Mouse (Mus musculus) frontal cortex, postnatal 36 days (tissue): ENCODE data around the gene Rplp1.

Experiments used
- DNase-seq, 2 experiments: peaks; one replicate each; pipeline ENCODE4 v3.0.0; 2022; ENCODE audit warnings: low spot score in 2 of 2

Rplp1 gene

GRCm38 (mm10) chr9:61914203-61914916 is at the start of gene Rplp1:
Rplp1 (minus strand) TSS chr9:61914542.
- peak; percentile 97 to 98 for DNase-seq

DNA sequence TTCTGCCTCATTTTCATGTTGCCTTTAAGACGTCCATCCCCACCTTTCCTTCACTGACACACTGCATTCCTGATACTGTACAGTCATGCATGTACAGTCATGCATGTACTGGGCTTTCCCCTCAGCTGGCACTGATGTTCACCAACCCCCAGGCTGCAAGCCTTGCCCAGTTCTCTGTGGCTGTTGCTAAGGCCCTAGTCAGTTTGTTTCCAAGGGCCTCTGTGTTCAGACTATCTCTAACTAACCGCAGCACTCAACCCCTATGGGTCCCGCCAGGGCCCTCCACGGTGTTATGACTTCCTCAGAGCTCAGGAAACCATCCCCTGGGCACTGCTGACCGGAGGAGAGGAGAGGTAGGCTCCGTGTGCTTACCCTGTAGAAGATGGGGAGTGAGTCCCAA is 49.0 kb upstream of the Rplp1 start:
- DNase-seq, result no peak

GRCm38 (mm10) chr9:61961181-61961580 is 46.8 kb upstream of the Rplp1 start:
- DNase-seq, result no peak

- no peak for DNase-seq
Observed at GRCm38 (mm10) chr9:61960753-61961152, 46.4 kb upstream of the Rplp1 start.

- DNase-seq, result no peak
Observed at GRCm38 (mm10) chr9:61959921-61960569, 45.7 kb upstream of the Rplp1 start.

GRCm38 (mm10) chr9:61954707-61955106 is 40.4 kb upstream of the Rplp1 start:
- DNase-seq, result no peak

GRCm38 (mm10) chr9:61952241-61952640 is 37.9 kb upstream of the Rplp1 start:
- no peak for DNase-seq

GRCm38 (mm10) chr9:61947402-61948346 is 33.3 kb upstream of the Rplp1 start:
- peak; percentile 65 to 70 for DNase-seq

DNA sequence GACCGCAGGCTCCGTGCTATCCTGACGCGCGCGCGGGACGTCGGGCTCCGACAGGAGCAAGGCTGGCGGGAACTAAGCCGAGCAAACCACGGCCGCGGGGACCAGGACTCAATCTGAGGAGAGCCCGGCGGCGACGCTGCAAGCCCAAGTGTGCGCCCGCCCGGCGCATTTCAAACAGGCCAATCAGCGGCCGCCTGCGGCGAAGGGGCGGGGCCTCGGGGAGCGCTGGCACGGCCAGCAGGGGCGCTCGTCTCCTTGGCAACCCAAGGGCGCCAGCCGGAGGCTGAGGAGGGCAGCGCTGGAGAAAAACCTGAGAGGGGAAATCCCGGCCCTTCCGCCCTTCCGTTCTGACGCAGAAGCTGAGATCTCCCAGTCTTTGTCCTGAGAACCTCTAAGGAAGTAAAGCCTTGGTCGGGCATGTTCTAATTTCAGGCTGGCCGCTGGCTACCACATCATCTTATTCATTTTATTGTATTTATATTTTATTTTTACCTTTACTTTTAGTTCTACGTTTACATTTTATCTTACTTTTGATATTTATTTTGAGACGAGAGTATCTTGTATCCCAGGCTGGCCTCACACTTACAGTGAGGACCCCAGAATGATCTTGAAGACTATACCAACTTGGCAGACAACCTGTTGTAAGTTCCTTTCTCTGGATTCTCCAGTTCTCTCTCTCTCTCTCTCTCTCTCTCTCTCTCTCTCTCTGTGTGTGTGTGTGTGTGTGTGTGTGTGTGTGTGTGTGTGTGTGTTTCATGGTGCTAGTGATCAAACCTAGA is 32.5 kb upstream of the Rplp1 start, which contains the start of gene Kif23:
TSS of gene Kif23 (minus strand) at position 152 of the 779 bp plus-strand sequence.
- peak; percentile 92 to 95 for DNase-seq

- DNase-seq, result no peak
Observed at GRCm38 (mm10) chr9:61945973-61946611, 31.8 kb upstream of the Rplp1 start.

GRCm38 (mm10) chr9:61941054-61941453 is 26.7 kb upstream of the Rplp1 start:
- no peak for DNase-seq

- no peak for DNase-seq
Observed at GRCm38 (mm10) chr9:61933333-61933732, 19.0 kb upstream of the Rplp1 start.

DNA sequence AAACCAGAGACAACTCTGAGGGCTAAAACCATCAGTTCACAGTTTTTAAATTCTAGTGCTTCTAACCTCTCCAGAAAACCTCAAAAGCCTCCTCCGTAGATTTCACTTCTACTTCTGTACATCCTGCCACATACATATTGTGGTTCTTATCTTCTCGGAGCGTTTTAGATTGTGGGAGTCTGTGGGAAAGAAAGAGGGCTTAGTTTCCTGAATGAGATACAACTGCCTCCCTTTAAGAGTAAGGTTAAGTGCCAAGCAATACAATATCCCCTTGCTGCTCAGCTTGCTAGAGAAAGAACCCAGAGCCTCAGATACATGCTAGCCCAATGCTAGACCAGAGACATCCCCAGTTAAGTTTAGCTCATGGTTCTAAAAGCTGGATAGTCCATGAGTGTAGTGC is 17.7 kb upstream of the Rplp1 start:
- DNase-seq, result no peak

DNA sequence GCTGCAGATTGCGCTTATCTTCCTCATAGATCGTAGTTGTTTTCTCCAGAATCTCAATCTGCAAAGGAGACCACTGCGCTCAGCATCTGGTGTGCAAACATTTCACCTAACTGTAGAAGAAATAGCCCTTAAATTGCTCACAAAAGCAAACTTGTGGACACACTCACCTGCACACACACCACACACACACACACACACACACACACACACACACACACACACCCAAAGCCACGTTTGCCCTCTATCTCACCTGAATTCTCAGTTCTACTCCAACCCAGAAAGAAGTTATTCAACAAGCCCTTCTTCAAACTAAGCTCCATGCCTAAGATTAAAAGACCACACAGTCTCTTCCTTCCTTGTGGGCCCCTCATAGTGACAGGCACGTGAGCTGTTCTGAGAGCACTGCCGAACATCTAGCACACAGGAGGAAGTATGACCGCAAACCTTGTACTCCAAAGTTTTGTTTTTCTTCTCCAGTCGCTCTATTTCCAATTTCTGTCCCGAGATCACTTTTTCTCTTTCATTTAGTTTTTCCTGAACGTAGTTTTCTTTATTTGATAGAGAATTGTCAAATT is 10.8 kb upstream of the Rplp1 start:
- DNase-seq, result no peak

DNA sequence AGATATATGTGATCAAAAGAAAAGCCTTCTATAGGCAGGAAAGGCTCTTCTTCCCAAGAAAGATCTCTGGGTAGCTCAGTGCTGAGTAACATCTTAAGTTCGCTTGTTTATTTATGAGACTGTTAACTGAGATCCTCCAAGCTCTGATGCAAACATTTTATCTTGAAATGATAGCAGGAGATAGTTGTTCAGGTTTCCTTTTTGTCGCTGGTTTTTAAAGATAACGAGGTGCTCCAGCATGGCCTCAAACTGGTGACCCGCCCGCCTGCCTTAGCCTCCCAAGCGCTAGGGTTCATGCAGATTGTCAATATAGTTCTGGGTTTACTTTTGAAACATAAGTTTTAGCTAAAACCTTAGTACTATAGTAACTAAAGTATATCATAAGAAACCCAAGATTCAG is 6.0 kb upstream of the Rplp1 start:
- DNase-seq, result no peak

DNA sequence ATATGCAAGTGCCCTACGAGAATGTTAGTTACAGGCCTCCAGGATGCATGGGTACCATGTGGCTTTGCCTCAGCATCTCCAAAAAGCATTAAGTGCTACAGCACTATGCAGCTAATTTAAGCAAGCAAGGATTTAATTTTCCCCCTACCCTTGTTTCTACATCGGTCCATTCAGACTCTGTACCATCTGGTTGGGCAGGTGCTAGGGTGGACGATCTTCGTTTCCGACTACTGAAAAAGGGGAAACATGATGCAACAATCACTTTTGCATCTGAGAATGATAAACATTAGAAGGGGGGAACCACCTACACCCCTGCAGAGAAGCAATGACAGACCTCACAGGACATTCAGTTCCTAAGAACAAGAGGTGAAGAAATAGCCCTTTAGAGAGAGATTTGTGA is 5.1 kb upstream of the Rplp1 start:
- no peak for DNase-seq

GRCm38 (mm10) chr9:61917436-61917835 is 3.1 kb upstream of the Rplp1 start:
- DNase-seq, result no peak

- no peak for DNase-seq
Observed at GRCm38 (mm10) chr9:61916986-61917385, 2.6 kb upstream of the Rplp1 start.

DNA sequence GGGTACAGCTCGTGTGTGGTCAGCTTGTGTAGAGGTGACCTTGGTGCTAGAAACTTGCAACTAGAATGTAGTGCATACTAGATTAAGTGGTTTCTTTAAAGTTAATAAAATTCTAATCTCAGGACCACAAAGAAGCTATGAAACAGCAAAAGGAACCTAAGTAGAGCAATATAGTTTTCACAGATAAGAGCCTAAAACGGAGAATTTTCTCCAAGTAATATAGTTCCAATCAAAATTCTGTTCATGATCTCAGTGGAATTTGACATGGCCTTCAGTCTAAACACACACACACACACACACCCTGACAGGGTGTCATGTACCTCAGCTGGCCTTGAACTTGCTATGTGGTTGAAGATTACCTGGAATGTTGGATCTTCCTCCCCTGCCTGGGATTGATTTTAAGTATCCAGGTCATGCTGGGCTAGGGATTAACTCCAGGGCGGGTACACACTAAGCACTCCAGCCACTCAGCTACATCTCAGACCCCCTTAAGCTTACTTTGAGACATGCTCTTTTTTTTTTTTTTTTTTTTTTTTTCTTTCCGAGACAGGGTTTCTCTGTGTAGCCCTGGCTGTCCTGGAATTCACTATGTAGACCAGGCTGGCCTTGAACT is 1.2 kb upstream of the Rplp1 start:
- no peak for DNase-seq

DNA sequence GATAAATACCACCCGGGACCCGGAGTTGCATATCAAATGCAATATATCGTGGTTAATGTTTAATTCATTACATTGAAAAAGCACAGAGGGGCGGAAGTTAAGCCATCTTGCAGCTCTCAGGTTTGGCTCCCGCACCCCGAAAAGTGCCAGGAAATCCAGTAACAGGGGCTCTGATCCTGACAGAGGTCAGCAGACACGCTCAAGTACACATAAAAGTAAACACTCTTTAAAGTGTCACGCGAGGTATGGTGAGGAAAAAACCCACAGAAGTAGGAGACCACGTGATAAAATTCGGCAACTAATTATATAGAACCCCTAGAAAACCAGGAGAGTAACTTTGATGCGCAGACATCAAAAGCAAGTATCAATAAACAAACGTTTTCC is 567 bp upstream of the Rplp1 start:
- DNase-seq, result no peak
